Mouse (Mus musculus) ES-Bruce4 (cell line): Measurements from ENCODE around the gene Man1c1.

Experiments used
- CTCF ChIP-seq: IDR thresholded peaks from one replicate; pipeline ENCODE4 v1.8.1; 2011; ENCODE audit warnings: low read depth, low read length
- EP300 ChIP-seq: IDR thresholded peaks from 2 replicates; pipeline ENCODE4 v1.6.1; 2011; ENCODE audit warnings: low read depth, low read length; ENCODE audit not compliant: insufficient read depth
- POLR2A ChIP-seq: IDR thresholded peaks from one replicate; pipeline ENCODE4 v1.8.1; 2011; ENCODE audit warnings: low read length; ENCODE audit not compliant: insufficient read depth

- TF ChIP-seq CTCF: no peak
- no peak for TF ChIP-seq POLR2A
- TF ChIP-seq EP300: no peak
Observed at GRCm38 (mm10) chr4:134752911-134753426, 48.9 kb upstream of the Man1c1 start.
